Mouse (Mus musculus): ENCODE measurements around the gene Trmu.

DNA sequence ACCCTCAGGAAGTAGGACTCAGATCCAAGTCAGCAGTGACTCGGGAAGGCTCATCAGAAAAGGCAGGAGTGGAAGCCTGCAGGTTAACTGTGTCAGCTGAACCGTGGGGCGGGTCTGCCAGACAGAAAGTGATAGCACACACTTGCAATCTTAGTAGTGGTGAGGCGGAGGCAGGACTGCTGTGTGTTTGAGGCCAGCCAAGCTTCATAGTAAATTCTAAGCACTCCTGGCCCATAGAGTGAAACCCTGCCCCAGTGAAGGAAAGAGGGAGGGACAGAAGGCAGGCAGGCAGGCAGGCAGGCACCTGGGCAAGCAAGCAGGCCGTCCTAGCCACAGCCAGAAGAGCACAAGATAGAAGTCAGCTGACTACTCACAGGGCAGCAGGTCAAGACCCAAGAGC is 6.5 kb downstream of the Trmu start:
- no peak for TF ChIP-seq CTCF (IDR thresholded peaks at IDR 0.05; ENCODE audit: control insufficient read depth, insufficient read depth, insufficient read length)
- TF ChIP-seq MAX (IDR thresholded peaks at IDR 0.05), result no peak
- TF ChIP-seq CEBPB (IDR thresholded peaks at IDR 0.05; ENCODE audit: low read depth), result no peak
- no peak for TF ChIP-seq MYOG (IDR thresholded peaks at IDR 0.05; ENCODE audit: control insufficient read depth, extremely low read depth, insufficient read length)
- TF ChIP-seq FOSL1 (IDR thresholded peaks at IDR 0.05; ENCODE audit: insufficient read depth, low read length, poor library complexity, severe bottlenecking), result no peak
